Mouse (Mus musculus): ENCODE data around the gene Rgl3.

Rgl3 gene

DNA sequence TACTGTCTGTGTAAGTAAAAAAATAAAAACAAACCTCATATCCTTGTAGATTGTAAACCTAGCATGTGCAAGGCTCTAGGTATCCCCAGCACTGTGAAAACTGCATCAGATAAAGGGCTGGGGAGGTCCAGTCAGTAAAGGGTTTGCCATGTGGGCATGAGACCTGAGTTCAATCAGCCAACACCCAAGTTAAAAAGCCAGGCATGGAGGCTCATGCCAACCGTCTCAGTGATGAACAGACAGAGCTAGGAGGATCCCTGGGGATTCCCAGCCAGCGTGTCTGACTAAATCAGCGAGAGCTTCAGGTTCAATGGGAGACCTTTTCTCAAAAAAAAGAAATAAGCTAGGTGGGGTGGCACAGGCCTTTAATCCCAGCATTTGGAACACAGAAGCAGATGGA, 64.2 kb downstream of the Rgl3 start:
- ATAC-seq (ENCODE audit: insufficient number of reproducible peaks, low FRiP score, low TSS enrichment), result no peak

DNA sequence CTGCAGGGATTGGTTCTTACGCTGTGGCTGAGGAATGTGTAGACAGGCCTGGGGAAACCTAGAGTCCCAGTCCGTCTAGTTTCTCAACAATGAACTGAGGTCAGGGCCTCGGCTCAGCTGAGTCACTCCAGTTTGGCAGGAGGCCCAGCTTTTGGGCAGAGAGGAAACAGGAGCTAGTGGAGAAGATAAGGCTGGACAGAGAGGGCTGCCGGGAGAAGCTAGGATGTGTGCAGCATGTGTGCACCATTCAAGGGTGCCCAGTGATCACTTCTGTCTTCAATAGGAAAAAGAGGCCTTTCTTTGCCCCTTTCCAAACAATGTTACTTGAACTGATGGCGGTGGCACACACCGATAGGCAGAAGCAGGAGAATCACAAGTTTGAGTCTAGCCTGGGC, 65.2 kb downstream of the Rgl3 start:
- no peak for ATAC-seq (ENCODE audit: insufficient number of reproducible peaks, low FRiP score, low TSS enrichment)

DNA sequence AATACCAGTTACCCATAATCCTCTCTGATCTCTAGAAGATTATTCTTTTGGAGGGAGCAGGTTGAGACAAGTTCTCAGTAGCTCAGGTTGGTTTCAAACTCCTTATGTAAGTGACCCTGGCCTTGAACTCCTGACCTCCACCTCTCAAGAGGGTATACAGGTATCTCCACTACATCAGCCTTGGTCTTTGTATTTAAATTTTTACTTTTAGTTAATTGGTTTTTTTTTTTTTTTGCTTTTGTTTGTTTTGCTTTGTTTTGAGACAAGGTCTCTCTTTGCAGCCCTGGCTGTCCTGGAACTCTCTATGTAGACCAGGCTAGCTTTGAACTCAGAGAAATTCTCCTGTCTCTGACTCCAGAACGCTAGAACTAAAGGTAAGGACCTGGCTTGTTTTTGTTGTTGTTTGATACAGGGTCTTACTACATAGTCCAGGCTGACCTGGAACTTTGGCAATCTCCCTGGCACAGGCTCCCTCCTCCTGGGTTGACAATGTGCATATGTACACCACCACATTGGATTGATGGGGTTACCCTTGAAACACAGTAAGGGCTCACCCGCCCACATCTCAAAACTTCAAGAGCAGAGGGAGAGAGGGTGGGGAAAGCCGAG, 65.7 kb downstream of the Rgl3 start:
- ATAC-seq (ENCODE audit: insufficient number of reproducible peaks, low FRiP score, low TSS enrichment), result no peak

DNA sequence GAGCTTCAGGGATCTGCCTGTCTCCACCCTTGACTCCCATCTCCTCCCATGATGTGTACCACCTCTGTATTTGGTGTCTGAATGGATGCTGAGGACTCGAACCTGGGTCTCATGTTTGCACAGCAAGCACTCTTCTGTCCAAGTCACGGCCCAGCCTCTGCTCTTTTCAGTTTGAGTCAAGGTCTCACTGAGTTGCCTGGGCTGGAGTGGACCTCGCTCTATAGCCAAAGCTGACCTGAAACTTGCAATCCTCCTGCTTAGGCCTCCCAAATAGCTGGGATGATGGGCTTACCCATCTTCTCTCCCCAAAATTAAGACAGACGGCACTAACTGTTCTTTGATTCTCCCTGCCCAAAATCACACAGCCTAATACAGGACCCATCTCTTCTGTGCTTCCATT, 66.2 kb downstream of the Rgl3 start:
- no peak for ATAC-seq (ENCODE audit: insufficient number of reproducible peaks, low FRiP score, low TSS enrichment)

All from cerebellum, adult (tissue).